Mouse (Mus musculus) thymus, adult 2 months (tissue): ENCODE data around the gene Slc5a11.

ENCODE experiments used
- CTCF ChIP-seq: fragments of 200-500 bp; IDR thresholded peaks from 2 replicates; pipeline ENCODE4 v1.5.1; 2012; ENCODE audit warnings: mild to moderate bottlenecking, control low read depth, low read length, moderate library complexity, borderline replicate concordance; ENCODE audit not compliant: control insufficient read depth, poor library complexity, insufficient read depth; ENCODE audit errors: extremely low read depth
- POLR2A ChIP-seq: fragments of 200-500 bp; IDR thresholded peaks from 2 replicates; pipeline ENCODE4 v1.6.1; 2012; ENCODE audit warnings: mild to moderate bottlenecking, low read length, control low read depth, moderate library complexity; ENCODE audit not compliant: control insufficient read depth, poor library complexity, insufficient read depth; ENCODE audit errors: extremely low read depth

GRCm38 (mm10) chr7:123211461-123211860 is 3.1 kb upstream of the Slc5a11 start:
- no peak for TF ChIP-seq POLR2A
- no peak for TF ChIP-seq CTCF
